Comparison of ENCODE assay signal across 8 mouse cellular contexts in genomic region chr11:50174730-50175187, GRCm38 (mm10). TPM values are rescaled to one million over a fixed set of nuclear protein-coding genes. Genes with fewer than 3 reads are reported as not detected.
DNase-seq lines count a peak whose midpoint lies in the region; ATAC-seq lines count a peak whose summit lies in the region.

No protein-coding gene starts in this region.

- peak overlapping the region; percentile 89 for H3K4me2 ChIP-seq in limb, embryonic 13.5 days (replicated peaks)
- peak overlapping the region; percentile 69 for H3K4me2 ChIP-seq in midbrain, embryonic 16.5 days (ENCODE audit: low read length)

- H3K4me3 ChIP-seq in limb, embryonic 13.5 days: peak overlapping the region; percentile 76
- H3K4me3 ChIP-seq in midbrain, embryonic 16.5 days (ENCODE audit: low read depth, low read length): peak overlapping the region; percentile 48

- ATAC-seq in limb, embryonic 13.5 days (ENCODE audit: low FRiP score, low read depth): peak; percentile 100
- peak; percentile 99 for ATAC-seq in midbrain, embryonic 16.5 days

- no peak overlapping the region for H3K27ac ChIP-seq in limb, embryonic 13.5 days
- H3K27ac ChIP-seq in midbrain, embryonic 16.5 days (ENCODE audit: low read length): peak overlapping the region; percentile 82

- peaks cover 8% of the 10 kb centered on the region for H3K4me1 ChIP-seq in limb, embryonic 13.5 days
- peaks cover 5% of the 10 kb centered on the region for H3K4me1 ChIP-seq in midbrain, embryonic 16.5 days (ENCODE audit: control insufficient read depth, insufficient read depth, low read length)

- peak; percentile 100 for DNase-seq in heart, adult 11 months
- no peak for DNase-seq in heart, adult 8-10 months (ENCODE audit: low spot score)
- DNase-seq in embryo, embryonic 9.5 days (ENCODE audit: extremely low spot score): peak; percentile 98
- DNase-seq in gastrocnemius, postnatal 4 days (ENCODE audit: low spot score in 2 of 2): peak; percentile 91 to 98
- DNase-seq in kidney, adult 18-20 months: peak; percentile 97
- peak; percentile 98 to 100 for DNase-seq in spleen, postnatal 10 days (ENCODE audit: low spot score in 2 of 2)

- H3K36me3 ChIP-seq in limb, embryonic 13.5 days: peaks cover 49% of the 10 kb centered on the region
- H3K36me3 ChIP-seq in midbrain, embryonic 16.5 days (ENCODE audit: control insufficient read depth, insufficient read depth, low read length): peaks cover 13% of the 10 kb centered on the region; the same call in 1 of the 2 replicates

- under 1% methylated on average over 27 of the region's 27 CpGs for WGBS in limb, embryonic 13.5 days
- under 1% methylated on average over 27 of the region's 27 CpGs for WGBS in midbrain, embryonic 16.5 days

- no peaks in the 10 kb centered on the region for H3K9me3 ChIP-seq in limb, embryonic 13.5 days
- H3K9me3 ChIP-seq in midbrain, embryonic 16.5 days (replicated peaks; ENCODE audit: control insufficient read depth, low read length, poor library complexity, severe bottlenecking): no peaks in the 10 kb centered on the region

- H3K9ac ChIP-seq in limb, embryonic 13.5 days: peak overlapping the region; percentile 83
- peak overlapping the region; percentile 64 for H3K9ac ChIP-seq in midbrain, embryonic 16.5 days (ENCODE audit: low read depth, low read length)

- no peaks in the 10 kb centered on the region for H3K27me3 ChIP-seq in limb, embryonic 13.5 days
- H3K27me3 ChIP-seq in midbrain, embryonic 16.5 days (ENCODE audit: control insufficient read depth, insufficient read depth, low read depth, low read length): no peaks in the 10 kb centered on the region

RNA-seq across cellular contexts. Expression of gene Mrnip, which starts 0.5 kb away (rescaled TPM):
- total RNA-seq in heart, adult 8-10 months (2022): 1 to 10 TPM; 1.6 to 3.5 (median 2.7) TPM
- 1 to 10 TPM; 9.7 to 9.8 TPM for total RNA-seq in gastrocnemius, postnatal 4 days (2021)
- 18.0 and 18.7 TPM in 2 replicates for polyA plus RNA-seq in limb, embryonic 13.5 days (2015; fragmentation: Nextera tagmentation; extraction: Ambion mirVana)
- 32.7 and 39.2 TPM in 2 replicates for polyA plus RNA-seq in midbrain, embryonic 16.5 days (2015; fragmentation: Nextera tagmentation; extraction: Ambion mirVana)

RNA-seq across cellular contexts. Expression of gene Sqstm1, which starts 35.9 kb away (rescaled TPM):
- 100 to 1,000 TPM; 431 to 551 (median 475) TPM for total RNA-seq in heart, adult 8-10 months (2022)
- total RNA-seq in gastrocnemius, postnatal 4 days (2021): 100 to 1,000 TPM; 204 to 225 TPM
- 214 TPM in 2 replicates for polyA plus RNA-seq in limb, embryonic 13.5 days (2015; fragmentation: Nextera tagmentation; extraction: Ambion mirVana)
- 374 and 394 TPM in 2 replicates for polyA plus RNA-seq in midbrain, embryonic 16.5 days (2015; fragmentation: Nextera tagmentation; extraction: Ambion mirVana)

RNA-seq across cellular contexts. Expression of gene Mgat4b, which starts 35.9 kb away (rescaled TPM):
- total RNA-seq in heart, adult 8-10 months (2022): 10 to 100 TPM; 68.4 to 90.0 (median 76.3) TPM
- 10 to 100 TPM; 37.0 to 40.1 TPM for total RNA-seq in gastrocnemius, postnatal 4 days (2021)
- 17.1 and 20.5 TPM in 2 replicates for polyA plus RNA-seq in limb, embryonic 13.5 days (2015; fragmentation: Nextera tagmentation; extraction: Ambion mirVana)
- polyA plus RNA-seq in midbrain, embryonic 16.5 days (2015; fragmentation: Nextera tagmentation; extraction: Ambion mirVana): 33.3 and 38.3 TPM in 2 replicates

RNA-seq across cellular contexts. Expression of gene Tbc1d9b, which starts 43.6 kb away (rescaled TPM):
- 10 to 100 TPM; 45.9 to 47.4 (median 46.5) TPM for total RNA-seq in heart, adult 8-10 months (2022)
- 10 to 100 TPM; 36.1 to 37.3 TPM for total RNA-seq in gastrocnemius, postnatal 4 days (2021)
- 44.9 and 46.6 TPM in 2 replicates for polyA plus RNA-seq in limb, embryonic 13.5 days (2015; fragmentation: Nextera tagmentation; extraction: Ambion mirVana)
- 38.3 and 38.4 TPM in 2 replicates for polyA plus RNA-seq in midbrain, embryonic 16.5 days (2015; fragmentation: Nextera tagmentation; extraction: Ambion mirVana)
